Mouse (Mus musculus) E14TG2a.4 (cell line): ENCODE measurements around the gene Sdr42e1.

ENCODE experiments used
- H3K27me3 ChIP-seq: 2 replicates; pipeline ENCODE4 v1.6.1; 2014; ENCODE audit warnings: low read length, control low read depth; ENCODE audit not compliant: insufficient read depth
- H3K36me3 ChIP-seq: 2 replicates; pipeline ENCODE4 v1.6.1; 2014; ENCODE audit warnings: low read length, control low read depth; ENCODE audit not compliant: insufficient read depth
- H3K4me1 ChIP-seq: replicated peaks from 2 replicates; pipeline ENCODE4 v1.6.1; 2014; ENCODE audit warnings: low read depth, low read length, control low read depth
- H3K4me3 ChIP-seq: replicated peaks from 2 replicates; pipeline ENCODE4 v1.5.1; 2014; ENCODE audit warnings: mild to moderate bottlenecking, low read length
- H3K9me3 ChIP-seq: 2 replicates; pipeline ENCODE4 v1.6.1; 2014; ENCODE audit warnings: low read length, control low read depth
- CTCF ChIP-seq: conservative IDR thresholded peaks from 2 replicates; pipeline ENCODE4 v1.5.1; 2014; ENCODE audit warnings: low read length
- NANOG ChIP-seq: IDR thresholded peaks from 2 replicates; pipeline ENCODE4 v1.6.1; 2014; ENCODE audit warnings: borderline replicate concordance, low read length, mixed read lengths
- POU5F1 ChIP-seq: IDR thresholded peaks from 2 replicates; pipeline ENCODE4 v1.6.1; 2014; ENCODE audit warnings: low read length, borderline replicate concordance

Sdr42e1 gene

DNA sequence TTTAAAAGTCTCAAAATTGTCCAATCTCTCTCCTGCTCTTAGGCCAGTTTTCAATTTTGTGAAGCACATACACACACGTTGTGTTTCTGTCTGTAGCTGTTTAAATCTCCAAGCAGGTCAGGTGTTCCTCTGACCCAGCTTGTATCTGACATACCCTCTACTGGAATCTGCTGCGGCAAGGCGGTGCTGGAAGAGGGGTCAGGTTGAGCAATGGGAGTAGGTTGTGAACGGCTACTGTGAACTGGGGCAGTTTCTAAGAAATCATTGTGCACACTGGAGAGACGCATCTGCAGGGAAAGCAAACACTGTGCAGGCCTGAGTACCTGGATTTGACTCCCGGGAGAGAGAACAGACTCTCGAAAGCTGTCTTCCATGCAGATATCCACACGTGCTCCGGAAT, 3.0 kb upstream of the Sdr42e1 start:
- Histone ChIP-seq H3K9me3 (no peaks in the 10 kb centered on the region), H3K4me1 (peaks cover 15% of the 10 kb centered on the region), H3K4me3 (no peak overlapping the region), H3K27me3 (peaks cover 6% of the 10 kb centered on the region), H3K36me3 (no peaks in the 10 kb centered on the region)
- no peak for TF ChIP-seq POU5F1
- no peak for TF ChIP-seq NANOG
- TF ChIP-seq CTCF: no peak

DNA sequence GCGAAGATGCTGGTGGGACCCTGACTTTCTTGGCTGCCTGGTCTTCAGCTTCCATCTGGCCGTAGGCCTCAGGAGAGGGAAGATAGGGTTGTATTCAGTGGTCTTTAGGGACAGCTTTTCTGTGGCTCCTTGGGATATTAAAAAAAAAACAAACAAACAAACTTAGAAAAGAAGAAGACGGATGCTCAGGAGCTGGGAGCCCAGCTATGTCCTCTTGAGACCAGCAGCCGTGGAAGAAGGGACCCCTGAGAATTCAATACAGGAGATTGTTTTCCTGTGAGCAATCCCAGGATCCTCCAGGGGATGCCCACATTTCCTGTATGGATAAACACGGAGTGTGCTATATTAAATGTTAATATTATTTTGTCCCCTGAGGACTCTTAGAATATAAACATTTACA, 1.7 kb upstream of the Sdr42e1 start:
- peaks cover 15% of the 10 kb centered on the region for H3K4me1 ChIP-seq

DNA sequence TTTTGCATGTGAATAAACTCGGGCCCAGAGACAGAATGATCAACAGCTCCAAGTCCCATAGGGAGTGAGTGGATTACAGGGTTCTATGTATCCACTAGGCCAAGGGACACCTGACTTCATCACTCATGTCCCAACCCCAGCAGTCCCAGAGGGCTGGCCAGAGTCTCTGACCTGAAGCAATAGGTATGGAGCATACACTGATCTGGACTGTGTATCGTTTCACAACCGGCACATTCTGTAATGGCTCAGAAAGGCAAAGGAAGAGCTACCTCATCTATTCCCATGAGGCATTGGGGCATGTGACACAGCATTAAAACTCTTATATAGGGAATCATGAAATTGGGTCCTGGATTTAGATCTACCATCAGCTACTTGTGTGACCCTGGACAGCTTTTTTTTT, 931 bp downstream of the Sdr42e1 start:
- Histone ChIP-seq H3K4me1 (peaks cover 22% of the 10 kb centered on the region), H3K4me3 (no peak overlapping the region), H3K9me3 (no peaks in the 10 kb centered on the region), H3K36me3 (no peaks in the 10 kb centered on the region), H3K27me3 (peaks cover 6% of the 10 kb centered on the region; the same call in 1 of the 2 replicates)
- TF ChIP-seq NANOG: no peak
- TF ChIP-seq CTCF: no peak
- no peak for TF ChIP-seq POU5F1

More for the DNA sequence above, 1.7 kb upstream of the Sdr42e1 start:
- TF ChIP-seq POU5F1 (no peak), CTCF (no peak), NANOG (no peak)
- Histone ChIP-seq H3K9me3 (no peaks in the 10 kb centered on the region), H3K27me3 (no peaks in the 10 kb centered on the region), H3K4me3 (no peak overlapping the region), H3K36me3 (no peaks in the 10 kb centered on the region)

DNA sequence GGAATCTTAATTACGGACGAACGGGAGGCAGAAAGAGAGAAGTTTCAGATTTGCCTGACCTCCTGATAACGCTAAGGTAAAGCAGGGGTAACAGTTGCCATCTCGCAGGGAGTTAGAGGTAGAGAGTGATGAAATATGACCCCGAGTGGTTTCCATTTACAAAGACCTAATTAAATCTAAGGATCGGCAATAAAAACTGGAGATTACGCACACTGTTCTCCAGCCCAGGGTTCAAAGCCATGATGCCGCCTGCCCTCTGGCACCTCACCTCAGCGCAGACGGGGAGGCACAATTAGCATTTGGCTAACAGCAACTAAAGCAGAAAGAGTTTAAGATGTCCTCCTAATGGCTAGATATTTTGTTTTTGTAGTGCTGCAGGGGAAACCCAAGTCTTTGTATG, 3.0 kb downstream of the Sdr42e1 start:
- Histone ChIP-seq H3K4me3 (no peak overlapping the region), H3K27me3 (peaks cover 16% of the 10 kb centered on the region), H3K36me3 (no peaks in the 10 kb centered on the region), H3K4me1 (peaks cover 22% of the 10 kb centered on the region), H3K9me3 (no peaks in the 10 kb centered on the region)
- TF ChIP-seq CTCF (no peak), NANOG (no peak), POU5F1 (no peak)

DNA sequence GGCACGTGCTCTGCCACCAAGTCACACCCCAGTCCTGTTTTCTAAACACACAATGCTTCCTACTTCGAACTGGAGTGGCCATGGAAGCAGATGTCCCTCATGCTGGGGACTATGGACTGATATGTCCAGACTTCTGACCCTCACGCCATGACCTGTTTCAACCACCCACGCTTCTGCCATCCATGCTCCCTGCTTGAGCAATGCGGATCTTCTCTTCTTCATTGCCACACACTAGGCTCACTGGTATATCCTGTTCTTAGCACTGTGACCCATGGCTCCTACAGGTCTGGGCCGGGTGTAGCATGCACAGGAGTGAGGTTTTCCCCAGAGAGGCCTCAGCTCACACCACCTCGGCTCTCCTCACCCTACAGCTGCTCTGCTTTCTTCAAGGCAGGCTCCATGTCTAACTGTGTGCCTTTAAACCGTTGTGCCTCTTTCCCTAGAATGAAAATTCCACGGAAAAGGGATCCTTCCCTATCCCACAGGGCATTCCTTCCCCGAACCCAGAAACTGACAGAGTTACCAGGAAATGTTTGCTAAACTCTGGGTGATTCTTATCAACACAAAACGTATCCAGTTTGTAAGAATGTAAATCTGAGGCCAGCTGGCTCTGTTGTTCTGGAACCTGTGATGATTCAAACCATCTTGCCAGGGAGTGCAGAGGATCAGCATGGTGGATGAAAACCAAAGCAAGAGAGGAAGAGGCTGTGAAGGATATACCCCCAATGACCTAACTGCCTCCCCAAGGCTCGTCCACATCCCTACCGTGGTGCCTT, 6.0 kb downstream of the Sdr42e1 start:
- H3K4me1 ChIP-seq: peaks cover 11% of the 10 kb centered on the region; the same call in 1 of the 2 replicates
- no peak overlapping the region for H3K4me3 ChIP-seq
- H3K36me3 ChIP-seq: no peaks in the 10 kb centered on the region
- TF ChIP-seq NANOG: no peak
- TF ChIP-seq CTCF: no peak
- TF ChIP-seq POU5F1: no peak
- H3K9me3 ChIP-seq: no peaks in the 10 kb centered on the region
- H3K27me3 ChIP-seq: peaks cover 20% of the 10 kb centered on the region

DNA sequence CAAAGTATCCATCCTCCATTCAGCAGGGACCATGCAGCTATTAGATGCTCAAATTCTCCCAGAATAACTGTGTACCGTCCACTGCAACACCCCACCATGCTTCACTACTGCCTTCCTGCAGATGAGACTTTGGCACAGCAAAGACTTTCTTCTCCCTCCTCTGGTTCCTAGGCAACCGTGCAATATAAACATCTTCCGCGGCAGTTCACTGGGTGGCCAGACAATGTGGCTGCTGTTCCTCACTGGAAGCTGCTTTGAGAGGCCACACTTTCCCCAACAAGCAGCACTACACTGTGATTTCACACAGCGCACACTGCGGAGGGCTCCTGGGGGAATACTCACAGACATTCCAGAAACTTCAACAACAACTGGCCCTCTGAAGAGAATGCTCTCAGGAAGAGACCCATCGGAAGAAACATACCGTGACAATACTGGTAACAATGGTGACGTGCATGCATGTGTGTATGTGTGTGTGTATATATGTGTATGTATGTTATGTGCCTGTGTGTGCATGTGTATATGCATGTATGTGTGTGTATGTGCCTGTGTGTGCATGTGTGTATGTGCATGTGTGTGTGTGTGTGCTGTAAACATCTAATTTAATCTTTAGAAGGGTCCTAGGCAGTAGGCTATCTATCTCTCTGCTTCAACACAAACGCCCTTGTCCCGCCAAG, 13.0 kb downstream of the Sdr42e1 start:
- Histone ChIP-seq H3K27me3 (0 out of 2 replicates have a peak, but pooled peaks cover 4% of the 10 kb centered on the region), H3K4me3 (no peak overlapping the region), H3K4me1 (no peaks in the 10 kb centered on the region), H3K36me3 (no peaks in the 10 kb centered on the region), H3K9me3 (peaks cover 15% of the 10 kb centered on the region)
- no peak for TF ChIP-seq POU5F1
- TF ChIP-seq CTCF: no peak
- TF ChIP-seq NANOG: no peak

DNA sequence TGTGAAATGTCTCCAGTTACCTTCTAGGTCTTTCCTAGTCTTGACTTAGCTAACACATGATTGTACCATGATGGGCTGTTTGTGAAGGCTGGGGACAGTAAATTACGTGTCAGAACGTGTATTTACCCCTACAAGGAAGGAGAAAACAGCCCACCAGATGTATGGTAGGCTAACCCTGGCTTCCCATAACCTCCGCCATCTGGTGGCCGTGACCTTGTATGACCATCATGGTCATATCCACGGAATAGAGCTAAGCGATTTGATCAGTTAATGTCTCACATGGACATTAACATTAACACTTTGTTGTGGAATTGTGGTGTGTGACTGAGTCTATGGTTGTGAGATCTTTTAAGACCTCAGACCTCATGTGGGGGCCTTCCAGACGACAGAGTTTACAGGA, 14.5 kb downstream of the Sdr42e1 start:
- no peak overlapping the region for H3K4me3 ChIP-seq
- 0 out of 2 replicates have a peak, but pooled peaks cover 7% of the 10 kb centered on the region for H3K27me3 ChIP-seq
- H3K4me1 ChIP-seq: no peaks in the 10 kb centered on the region
- no peak; the same call in 1 of the 2 replicates for TF ChIP-seq CTCF
- H3K9me3 ChIP-seq: peaks cover 15% of the 10 kb centered on the region
- H3K36me3 ChIP-seq: no peaks in the 10 kb centered on the region

DNA sequence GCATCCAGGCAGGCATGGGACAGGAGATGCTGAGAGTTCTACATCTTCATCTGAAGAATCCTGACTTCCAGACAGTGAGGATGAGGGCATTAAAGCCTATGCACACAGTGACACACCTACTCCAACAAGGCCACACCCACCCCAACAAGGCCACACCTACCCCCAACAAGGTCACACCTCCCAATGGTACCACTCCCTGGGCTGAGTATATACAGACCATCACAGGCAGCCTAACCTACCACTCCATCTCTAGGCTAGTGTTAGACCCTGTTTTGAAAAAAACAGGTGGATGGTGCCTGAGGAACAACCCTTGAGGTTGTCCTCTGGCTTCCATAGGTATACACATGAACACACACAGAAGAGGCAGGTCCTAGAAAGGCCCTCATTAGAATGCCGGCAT, 21.2 kb downstream of the Sdr42e1 start:
- H3K4me1 ChIP-seq: no peaks in the 10 kb centered on the region
- peaks cover 9% of the 10 kb centered on the region for H3K9me3 ChIP-seq
- H3K36me3 ChIP-seq: no peaks in the 10 kb centered on the region
- no peak for TF ChIP-seq CTCF
- TF ChIP-seq POU5F1: no peak
- TF ChIP-seq NANOG: no peak
- H3K27me3 ChIP-seq: peaks cover 5% of the 10 kb centered on the region; the same call in 1 of the 2 replicates
- H3K4me3 ChIP-seq: no peak overlapping the region
